Mouse (Mus musculus) spleen, embryonic (tissue): ENCODE data around the gene Vmn1r199.
"Not testable (repeated sequence)": the region's sequence is repeated elsewhere in the genome, so short reads cannot be mapped to it uniquely, and the experiment has no call there.

Source experiments
- CTCF ChIA-PET: fragments of 350-600 bp; sonication (Branson Sonifier 250); formaldehyde crosslinking; loops from one replicate; lab custom pipeline; 2022; lab: Charles Lee

Vmn1r199 gene

DNA sequence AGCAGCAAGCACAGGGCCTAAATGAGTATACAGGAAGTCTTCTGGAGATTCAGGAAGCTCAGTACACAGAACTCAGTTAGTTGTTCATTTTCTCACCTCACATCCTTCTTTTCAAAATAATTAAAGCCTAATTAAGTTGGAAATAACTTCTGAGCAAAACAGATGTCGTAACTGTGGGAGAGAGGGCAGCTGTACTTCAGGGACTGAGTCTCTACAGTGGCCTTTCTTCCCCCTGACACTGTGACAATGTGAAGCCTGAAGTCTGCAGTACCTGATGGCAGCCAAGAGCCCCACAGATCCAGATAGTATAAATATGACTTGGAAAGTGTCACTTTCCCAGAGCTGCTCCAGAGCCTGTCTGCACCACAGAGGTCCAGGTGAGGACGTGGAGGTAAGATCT is at the start of gene Vmn1r199:
TSS of gene Vmn1r199 (plus strand) at position 301 of the 400 bp plus-strand sequence.
- CTCF ChIA-PET, result no interaction called here

DNA sequence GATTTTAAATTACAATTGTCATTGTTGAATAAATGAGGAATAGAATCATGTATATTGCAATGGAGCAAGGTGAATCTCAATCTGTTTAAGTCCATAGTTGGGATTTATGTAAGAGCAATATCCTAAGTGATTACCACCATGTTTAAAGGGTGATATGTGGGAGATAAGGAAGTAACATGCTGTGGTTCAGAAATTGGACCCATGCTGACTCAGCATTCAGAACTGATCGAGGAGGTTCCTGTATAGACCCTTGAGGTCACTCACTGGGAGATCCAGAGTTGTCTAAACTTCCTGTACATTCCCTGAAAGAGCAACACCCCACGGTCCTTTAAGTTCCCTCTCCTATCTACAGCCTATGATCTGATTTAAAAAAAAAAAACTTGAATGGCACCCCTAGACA is 46.3 kb upstream of the Vmn1r199 start:
- CTCF ChIA-PET, result no interaction called here

DNA sequence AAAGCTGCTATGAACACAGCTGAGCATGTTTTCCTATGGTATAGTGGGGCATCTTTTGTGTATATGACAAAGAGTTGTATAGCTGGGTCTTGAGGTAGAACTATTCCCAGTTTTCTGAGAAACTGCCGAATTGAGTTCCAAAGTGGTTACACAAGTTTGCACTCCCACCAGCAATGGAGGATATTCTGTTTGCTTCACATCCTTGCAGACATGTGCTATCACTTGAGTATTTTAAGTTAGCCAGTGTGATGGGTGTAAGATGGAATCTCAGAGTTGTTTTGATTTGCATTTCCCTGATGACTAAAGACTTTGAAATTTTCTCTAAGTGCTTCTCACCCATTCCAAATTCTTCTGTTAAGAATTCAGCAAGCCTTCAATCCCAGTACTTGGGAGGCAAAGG is 44.1 kb upstream of the Vmn1r199 start:
- CTCF ChIA-PET, result no interaction called here

DNA sequence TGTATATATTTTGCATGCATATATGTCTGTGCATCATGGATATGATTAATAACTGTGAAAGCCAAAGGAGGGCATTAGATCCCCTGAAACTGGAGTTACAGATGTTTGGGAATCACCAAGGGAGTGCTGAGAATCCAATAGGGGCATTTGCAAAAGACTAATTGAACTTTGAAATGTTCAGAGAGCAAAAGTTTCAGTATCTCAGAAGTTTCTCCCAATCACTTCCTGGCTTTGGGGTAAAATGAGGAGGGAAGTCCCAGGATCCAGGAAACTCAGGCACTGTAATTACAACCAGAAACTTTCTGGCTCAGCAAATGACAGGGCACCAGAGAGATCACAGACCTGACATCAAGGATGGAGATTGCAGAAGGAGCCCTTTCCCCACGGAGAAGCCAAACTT is 29.6 kb upstream of the Vmn1r199 start, which contains the start of gene Vmn1r198:
TSS of gene Vmn1r198 (plus strand) at position 301 of the 400 bp plus-strand sequence.
- CTCF ChIA-PET, result no interaction called here

GRCm38 (mm10) chr13:22350813-22351212 is 28.8 kb upstream of the Vmn1r199 start:
- CTCF ChIA-PET, result no interaction called here

DNA sequence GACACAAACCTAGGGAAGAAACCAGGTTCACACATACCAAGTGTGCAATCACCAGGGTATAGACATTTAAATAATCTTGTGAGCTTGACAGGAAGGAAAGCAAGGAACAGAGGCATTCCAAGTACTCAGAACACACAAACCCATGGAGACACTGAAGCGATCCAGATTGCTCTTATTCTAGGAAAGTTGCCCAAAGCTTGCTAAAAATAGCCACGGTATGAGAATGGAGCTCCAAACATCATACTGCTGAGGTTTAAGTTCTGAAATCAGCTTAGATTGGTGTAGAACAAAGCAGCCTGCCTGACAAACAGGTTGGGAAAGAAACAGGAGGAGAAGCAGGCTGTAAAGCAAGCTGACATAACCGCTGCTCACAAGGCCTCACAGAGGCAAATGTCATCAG is 1.5 kb downstream of the Vmn1r199 start:
- CTCF ChIA-PET, result not testable (repeated sequence)

DNA sequence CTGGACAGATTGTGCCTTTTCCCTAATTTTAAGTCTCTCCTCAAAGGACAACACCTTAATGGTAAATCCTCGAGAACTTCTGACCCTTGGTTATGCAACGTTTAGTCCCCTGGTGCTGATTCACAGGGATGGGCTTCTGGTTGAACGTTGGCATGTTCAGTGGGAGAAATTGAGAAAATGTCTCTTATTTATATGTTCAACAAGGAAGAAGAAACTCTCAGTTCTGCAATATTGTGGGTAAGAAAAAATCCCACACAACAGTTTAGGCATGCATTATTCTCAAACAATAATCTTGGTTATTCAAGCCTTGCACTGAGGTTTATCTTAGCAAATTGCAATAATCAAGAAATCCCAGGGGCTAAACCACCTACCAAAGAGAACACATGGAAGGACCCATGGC is 3.8 kb downstream of the Vmn1r199 start:
- CTCF ChIA-PET, result no interaction called here

- CTCF ChIA-PET, result no interaction called here
Measured at GRCm38 (mm10) chr13:22387050-22387449, 7.4 kb downstream of the Vmn1r199 start.

DNA sequence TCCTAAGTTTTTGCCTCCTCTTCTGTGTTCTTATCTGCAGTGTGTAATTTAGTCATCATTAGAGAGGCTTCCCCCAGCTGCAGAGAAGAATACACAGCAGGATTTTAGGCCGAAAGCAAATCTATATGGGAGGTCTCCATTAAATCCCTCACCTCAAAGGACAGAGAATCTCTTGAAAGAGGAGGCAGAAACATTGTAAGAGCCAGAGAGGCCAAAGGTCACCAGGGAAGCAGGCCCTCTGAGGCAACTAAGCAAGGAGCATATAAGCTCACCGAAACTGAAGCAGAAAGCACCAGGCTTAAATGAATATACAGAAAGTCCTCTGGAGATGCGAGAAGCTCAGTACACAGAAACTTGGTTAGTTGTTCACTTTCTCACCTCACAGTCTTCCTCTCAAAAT is 10.5 kb downstream of the Vmn1r199 start, which contains the start of gene Vmn1r200:
TSS of gene Vmn1r200 (plus strand) at position 301 of the 400 bp plus-strand sequence.
- CTCF ChIA-PET, result no interaction called here

DNA sequence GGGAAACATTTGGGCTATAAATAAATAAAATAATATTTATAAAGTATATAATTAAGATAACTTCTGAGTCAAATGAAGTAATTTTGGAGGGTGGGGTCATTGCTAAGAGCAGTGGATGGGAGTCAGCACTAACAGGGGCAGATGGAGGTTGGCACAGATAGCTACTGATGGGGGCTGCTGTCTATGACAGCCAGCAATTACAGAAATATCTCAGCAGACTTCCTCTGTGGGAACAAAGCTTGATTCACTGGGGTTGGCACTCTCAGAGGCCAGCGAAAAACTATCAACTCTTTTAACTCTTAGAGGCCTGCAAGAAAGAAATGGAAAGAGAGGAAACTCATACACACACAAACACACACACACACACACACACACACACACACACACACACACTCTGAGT is 23.4 kb downstream of the Vmn1r199 start:
- CTCF ChIA-PET, result no interaction called here
